Mouse (Mus musculus): ENCODE results near the gene St14. TPM values are rescaled to one million over a fixed set of nuclear protein-coding genes. Genes with fewer than 3 reads are reported as not detected.
"Not testable (repeated sequence)": the region's sequence is repeated elsewhere in the genome, so short reads cannot be mapped to it uniquely, and the experiment has no call there.

The St14 gene
- polyA plus RNA-seq, 1 experiment from 2014 or later = 0.20 TPM

DNA sequence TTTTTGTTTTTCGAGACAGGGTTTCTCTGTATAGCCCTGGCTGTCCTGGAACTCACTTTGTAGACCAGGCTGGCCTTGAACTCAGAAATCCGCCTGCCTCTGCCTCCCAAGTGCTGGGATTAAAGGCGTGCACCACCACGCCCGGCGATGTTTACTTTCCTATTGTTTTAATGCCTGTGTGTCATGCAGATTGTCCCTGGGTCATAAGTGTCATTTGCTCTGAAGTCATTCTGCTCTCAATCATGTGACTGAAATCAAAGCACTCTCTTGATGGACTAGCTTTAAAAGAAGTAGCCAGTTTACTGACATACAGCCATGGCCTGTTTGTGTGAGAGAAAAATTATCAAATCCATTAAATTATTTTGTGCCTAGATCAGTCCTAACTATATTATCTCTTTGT, 80.1 kb downstream of the St14 start:
- not testable (repeated sequence) for H3K9ac ChIP-seq (replicated peaks; ENCODE audit: low read depth, low read length); H3K4me1 ChIP-seq (ENCODE audit: control insufficient read depth, insufficient read depth, low read length); H3K27me3 ChIP-seq (ENCODE audit: control insufficient read depth, insufficient read depth, low read length); H3K9me3 ChIP-seq (ENCODE audit: control insufficient read depth, low read length); H3K4me3 ChIP-seq (ENCODE audit: low read depth, low read length); H3K36me3 ChIP-seq (ENCODE audit: control insufficient read depth, insufficient read depth, low read length); ATAC-seq (ENCODE audit: low read depth); H3K4me2 ChIP-seq (ENCODE audit: low read depth, low read length); H3K27ac ChIP-seq (ENCODE audit: low read depth, low read length)
- WGBS = 96% methylated on average over 6 of the region's 6 CpGs

DNA sequence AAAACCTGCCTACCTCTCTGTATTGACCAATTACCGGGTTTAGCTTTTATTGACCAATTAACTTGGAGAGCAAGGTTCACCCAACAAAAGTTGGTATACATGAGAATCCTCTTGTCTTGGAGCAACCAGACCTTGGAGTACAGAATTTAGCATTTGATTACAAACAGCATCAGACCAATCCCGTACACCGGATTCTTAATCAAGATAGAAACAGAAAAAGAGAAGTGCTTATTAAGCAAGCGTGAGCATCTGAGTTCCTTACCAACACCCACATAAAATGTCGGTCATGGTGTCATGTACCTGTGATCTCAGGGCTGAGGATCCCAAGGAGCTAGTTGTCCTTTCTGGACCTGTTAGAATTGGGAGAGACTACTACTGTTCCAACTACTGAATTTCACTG, 81.4 kb downstream of the St14 start:
- WGBS = 96% methylated on average over 5 of the region's 5 CpGs
- Histone ChIP-seq H3K4me1 (ENCODE audit: control insufficient read depth, insufficient read depth, low read length) (no peaks in the 10 kb centered on the region), H3K36me3 (ENCODE audit: control insufficient read depth, insufficient read depth, low read length) (0 out of 2 replicates have a peak, but pooled peaks cover 6% of the 10 kb centered on the region), H3K27me3 (ENCODE audit: control insufficient read depth, insufficient read depth, low read length) (no peaks in the 10 kb centered on the region), H3K9ac (replicated peaks; ENCODE audit: low read depth, low read length) (no peak overlapping the region), H3K27ac (ENCODE audit: low read depth, low read length) (no peak overlapping the region), H3K4me2 (ENCODE audit: low read depth, low read length) (no peak overlapping the region), H3K9me3 (ENCODE audit: control insufficient read depth, low read length) (no peaks in the 10 kb centered on the region), H3K4me3 (ENCODE audit: low read depth, low read length) (no peak overlapping the region)
- no peak for ATAC-seq (ENCODE audit: low read depth)

Other genes starting within 250 kb of the St14 start
- 2.6 and 7.2 TPM in 2 replicates for gene Adamts15, start 209.4 kb downstream of the St14 start, polyA plus RNA-seq (2014; fragmentation: Nextera tagmentation; extraction: Ambion mirVana)
- 1.2 and 1.9 TPM in 2 replicates for gene Adamts8, start 189.3 kb downstream of the St14 start, polyA plus RNA-seq (2014; fragmentation: Nextera tagmentation; extraction: Ambion mirVana)
- 3.6 and 5.7 TPM in 2 replicates for gene Zbtb44, start 101.2 kb downstream of the St14 start, polyA plus RNA-seq (2014; fragmentation: Nextera tagmentation; extraction: Ambion mirVana)
- gene Aplp2, start 80.0 kb upstream of the St14 start, polyA plus RNA-seq (2014; fragmentation: Nextera tagmentation; extraction: Ambion mirVana) = 451 and 533 TPM in 2 replicates
- gene Prdm10, start 148.7 kb upstream of the St14 start, polyA plus RNA-seq (2014; fragmentation: Nextera tagmentation; extraction: Ambion mirVana) = 9.6 and 11.6 TPM in 2 replicates